Mouse (Mus musculus): Measurements from ENCODE around the gene Zfp969. TPM values are rescaled to one million over a fixed set of nuclear protein-coding genes. Genes with fewer than 3 reads are reported as not detected.
"Not testable (repeated sequence)": the region's sequence is repeated elsewhere in the genome, so short reads cannot be mapped to it uniquely, and the experiment has no call there.

Gene Zfp969
- polyA plus RNA-seq (2015; fragmentation: Nextera tagmentation; extraction: Ambion mirVana): 17.9 and 24.7 TPM in 2 replicates

DNA sequence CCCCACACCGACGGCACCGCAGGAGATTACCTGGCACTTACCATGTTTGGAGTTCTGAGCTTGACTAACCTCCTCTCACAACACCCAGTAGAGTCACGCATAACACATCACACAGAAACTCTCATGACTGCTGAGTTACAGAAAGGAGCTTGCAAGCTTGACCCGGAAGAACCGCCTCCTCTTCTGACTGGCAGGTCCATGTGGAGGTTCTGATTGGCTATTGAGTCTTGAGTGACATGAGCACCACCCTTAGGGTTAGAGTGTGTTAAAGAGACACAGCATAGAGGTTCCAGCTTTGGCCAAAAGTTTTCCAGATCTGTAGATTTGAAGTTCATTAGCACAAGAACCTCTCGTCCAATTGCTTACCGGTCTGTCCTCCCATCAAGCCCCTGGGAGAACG is at the start of gene Zfp969:
Zfp969 (minus strand) TSS at position 101 of the 400 bp plus-strand sequence.
- not testable (repeated sequence) for H3K27me3 ChIP-seq; H3K27ac ChIP-seq; ATAC-seq (ENCODE audit: insufficient number of reproducible peaks, low FRiP score, low TSS enrichment, low read depth); H3K36me3 ChIP-seq; H3K4me2 ChIP-seq; H3K4me3 ChIP-seq; H3K9ac ChIP-seq; H3K9me3 ChIP-seq; H3K4me1 ChIP-seq
- no CpG with 5 or more reads among the region's 9 CpGs for WGBS

DNA sequence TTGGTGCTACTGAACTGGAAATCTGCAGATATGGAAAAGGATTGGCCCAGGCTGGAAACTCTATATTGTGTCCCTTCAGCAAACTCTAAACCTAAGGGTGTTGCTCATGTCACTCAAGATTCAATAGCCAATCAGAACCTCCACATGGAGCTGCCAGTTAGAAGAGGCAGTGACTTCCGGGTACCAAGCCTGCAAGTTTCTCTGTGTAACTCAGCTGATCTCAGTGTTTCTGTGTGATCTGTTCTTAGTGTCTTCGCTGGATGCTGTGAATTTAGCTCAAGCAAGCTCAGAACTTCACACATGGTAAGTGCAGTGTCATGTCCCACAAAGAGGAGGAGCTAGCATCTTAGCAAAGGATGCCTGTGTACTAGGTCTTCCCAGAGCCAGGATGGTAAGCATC is 37.8 kb upstream of the Zfp969 start, which contains the start of gene Gm2007:
Gm2007 (plus strand) TSS at position 301 of the 400 bp plus-strand sequence.
- not testable (repeated sequence) for H3K9ac ChIP-seq; ATAC-seq (ENCODE audit: insufficient number of reproducible peaks, low FRiP score, low TSS enrichment, low read depth)
- WGBS: no CpG with 5 or more reads among the region's 2 CpGs

DNA sequence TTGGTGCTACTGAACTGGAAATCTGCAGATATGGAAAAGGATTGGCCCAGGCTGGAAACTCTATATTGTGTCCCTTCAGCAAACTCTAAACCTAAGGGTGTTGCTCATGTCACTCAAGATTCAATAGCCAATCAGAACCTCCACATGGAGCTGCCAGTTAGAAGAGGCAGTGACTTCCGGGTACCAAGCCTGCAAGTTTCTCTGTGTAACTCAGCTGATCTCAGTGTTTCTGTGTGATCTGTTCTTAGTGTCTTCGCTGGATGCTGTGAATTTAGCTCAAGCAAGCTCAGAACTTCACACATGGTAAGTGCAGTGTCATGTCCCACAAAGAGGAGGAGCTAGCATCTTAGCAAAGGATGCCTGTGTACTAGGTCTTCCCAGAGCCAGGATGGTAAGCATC is 59.8 kb downstream of the Zfp969 start, which contains the start of gene Gm11007:
Gm11007 (plus strand) TSS at position 301 of the 400 bp plus-strand sequence.
- H3K4me3 ChIP-seq; H3K27me3 ChIP-seq; H3K9me3 ChIP-seq; H3K4me2 ChIP-seq; H3K9ac ChIP-seq; H3K36me3 ChIP-seq; H3K27ac ChIP-seq; H3K4me1 ChIP-seq; ATAC-seq (ENCODE audit: insufficient number of reproducible peaks, low FRiP score, low TSS enrichment, low read depth): not testable (repeated sequence)
- no CpG with 5 or more reads among the region's 2 CpGs for WGBS

More for the DNA sequence above, 37.8 kb upstream of the Zfp969 start, which contains the start of gene Gm2007:
- H3K27ac ChIP-seq, H3K27me3 ChIP-seq, H3K9me3 ChIP-seq, H3K4me2 ChIP-seq, H3K4me3 ChIP-seq, H3K36me3 ChIP-seq, H3K4me1 ChIP-seq: not testable (repeated sequence)

Other genes starting within 250 kb of the Zfp969 start
- gene Zfp965, start 233.7 kb downstream of the Zfp969 start, polyA plus RNA-seq (2015; fragmentation: Nextera tagmentation; extraction: Ambion mirVana): 5.6 and 7.1 TPM in 2 replicates
- not detected in 2 replicates for gene Gm11007, start 59.7 kb downstream of the Zfp969 start, polyA plus RNA-seq (2015; fragmentation: Nextera tagmentation; extraction: Ambion mirVana)
- not detected in 2 replicates for gene Gm2007, start 37.9 kb upstream of the Zfp969 start, polyA plus RNA-seq (2015; fragmentation: Nextera tagmentation; extraction: Ambion mirVana)
- 3.8 and 5.4 TPM in 2 replicates for gene Gm14288, start 97.4 kb upstream of the Zfp969 start, polyA plus RNA-seq (2015; fragmentation: Nextera tagmentation; extraction: Ambion mirVana)
- gene Gm6710, start 165.6 kb upstream of the Zfp969 start, polyA plus RNA-seq (2015; fragmentation: Nextera tagmentation; extraction: Ambion mirVana): 16.2 and 16.3 TPM in 2 replicates
- gene Zfp966, start 227.5 kb upstream of the Zfp969 start, polyA plus RNA-seq (2015; fragmentation: Nextera tagmentation; extraction: Ambion mirVana): 3.1 and 3.3 TPM in 2 replicates

Measured in limb, embryonic 15.5 days (tissue).